Mouse (Mus musculus) liver, adult 2 months (tissue): ENCODE data around the gene Wt1. TPM values are rescaled to one million over a fixed set of nuclear protein-coding genes. Genes with fewer than 3 reads are reported as not detected.

ENCODE experiments used
- DNase-seq: peaks from one replicate; pipeline ENCODE4 v3.0.0-alpha.2; 2011; ENCODE audit warnings: low read depth, low spot score; ENCODE audit errors: extremely low read depth
- H3K27ac ChIP-seq: fragments of 200-500 bp; replicated peaks from 2 replicates; pipeline ENCODE4 v1.5.1; 2012; ENCODE audit warnings: low read depth, mild to moderate bottlenecking, control low read depth, inconsistent platforms, low read length; ENCODE audit not compliant: insufficient read depth
- H3K27me3 ChIP-seq: fragments of 200-500 bp; 2 replicates; pipeline ENCODE4 v1.6.1; 2012; ENCODE audit warnings: mild to moderate bottlenecking, moderate library complexity, low read length, inconsistent platforms; ENCODE audit not compliant: control insufficient read depth, insufficient read depth
- H3K36me3 ChIP-seq: fragments of 200-500 bp; 2 replicates; pipeline ENCODE4 v1.6.1; 2012; ENCODE audit warnings: low read length, inconsistent platforms; ENCODE audit not compliant: control insufficient read depth, insufficient read depth
- H3K4me1 ChIP-seq: fragments of 200-500 bp; 2 replicates; pipeline ENCODE4 v1.6.1; 2011; ENCODE audit warnings: low read length; ENCODE audit not compliant: control insufficient read depth, insufficient read depth
- H3K4me3 ChIP-seq: fragments of 200-500 bp; 2 replicates; pipeline ENCODE4 v1.5.1; 2011; ENCODE audit warnings: low read depth, mild to moderate bottlenecking, control low read depth, low read length, moderate library complexity; ENCODE audit not compliant: insufficient read depth
- H3K79me2 ChIP-seq: fragments of 200-500 bp; 2 replicates; pipeline ENCODE4 v1.6.1; 2012; ENCODE audit warnings: inconsistent platforms, mild to moderate bottlenecking, low read length, moderate library complexity; ENCODE audit not compliant: control insufficient read depth, insufficient read depth
- H3K9ac ChIP-seq: fragments of 200-500 bp; 2 replicates; pipeline ENCODE4 v1.6.1; 2012; ENCODE audit warnings: low read depth, mild to moderate bottlenecking, control low read depth, inconsistent platforms, low read length
- CTCF ChIP-seq: fragments of 200-500 bp; IDR thresholded peaks from 2 replicates; pipeline ENCODE4 v1.5.1; 2011; ENCODE audit warnings: low read depth, low read length, control low read depth
- POLR2A ChIP-seq: fragments of 200-500 bp; IDR thresholded peaks from 2 replicates; pipeline ENCODE4 v1.6.1; 2011; ENCODE audit warnings: low read length, control low read depth; ENCODE audit not compliant: insufficient read depth; ENCODE audit errors: extremely low read depth
- WGBS: fragments of 180-500 bp; shearing (Covaris S2); methylation state at CpG from one replicate; pipeline ENCODE4 v1.1.7; 2018; 5-methylcytosine and 5-hydroxymethylcytosine counted together
- polyA plus RNA-seq: library from polyadenylated mRNA; depleted of rRNA; stranded (reverse); fragments of >200 nt; gene quantifications from 2 replicates; pipeline ENCODE4 v1.2.3, GENCODE M21; 2012
- total RNA-seq: library from RNA; depleted of rRNA; stranded (reverse); fragments of >200 nt; gene quantifications from 2 replicates; pipeline ENCODE4 v1.2.3, GENCODE M21; 2014

Wt1 gene
- total and polyA plus RNA-seq, 2 experiments, result 0.27 to 0.55 TPM

- no peak overlapping the region for H3K27ac ChIP-seq
- 9% methylated on average over 8 of the region's 8 CpGs for WGBS
- H3K36me3 ChIP-seq, result no peaks in the 10 kb centered on the region
- no peaks in the 10 kb centered on the region for H3K4me1 ChIP-seq
- H3K79me2 ChIP-seq, result no peaks in the 10 kb centered on the region
- peaks cover 30% of the 10 kb centered on the region for H3K27me3 ChIP-seq
- no peak for DNase-seq
- no peak for TF ChIP-seq CTCF
- TF ChIP-seq POLR2A, result no peak
- no peak overlapping the region for H3K9ac ChIP-seq
- no peak overlapping the region for H3K4me3 ChIP-seq
These were observed 2.9 kb upstream of the Wt1 start for GRCm38 (mm10) chr2:105123431-105123830.

- no peak overlapping the region for H3K4me3 ChIP-seq
- H3K27ac ChIP-seq, result no peak overlapping the region
- no peak for TF ChIP-seq POLR2A
- TF ChIP-seq CTCF, result no peak
- H3K79me2 ChIP-seq, result no peaks in the 10 kb centered on the region
- DNase-seq, result no peak
- 9% methylated on average over 9 of the region's 9 CpGs for WGBS
- no peaks in the 10 kb centered on the region for H3K36me3 ChIP-seq
- H3K4me1 ChIP-seq, result no peaks in the 10 kb centered on the region
- no peak overlapping the region for H3K9ac ChIP-seq
- H3K27me3 ChIP-seq, result peaks cover 30% of the 10 kb centered on the region
These were observed 2.4 kb upstream of the Wt1 start for GRCm38 (mm10) chr2:105123881-105124280.

- Histone ChIP-seq H3K27me3 (peaks cover 30% of the 10 kb centered on the region), H3K79me2 (no peaks in the 10 kb centered on the region), H3K9ac (no peak overlapping the region), H3K4me1 (no peaks in the 10 kb centered on the region), H3K4me3 (no peak overlapping the region), H3K36me3 (no peaks in the 10 kb centered on the region), H3K27ac (no peak overlapping the region)
- TF ChIP-seq POLR2A, result no peak
- TF ChIP-seq CTCF, result no peak
- WGBS, result 13% methylated on average over 7 of the region's 7 CpGs
- no peak for DNase-seq
These were observed 1.9 kb upstream of the Wt1 start for GRCm38 (mm10) chr2:105124391-105124790.

GRCm38 (mm10) chr2:105125205-105125604 is 1.1 kb upstream of the Wt1 start:
- no peaks in the 10 kb centered on the region for H3K79me2 ChIP-seq
- no peak overlapping the region for H3K9ac ChIP-seq
- TF ChIP-seq POLR2A (no peak), CTCF (no peak)
- H3K4me3 ChIP-seq, result no peak overlapping the region
- 13% methylated on average over 8 of the region's 8 CpGs for WGBS
- H3K4me1 ChIP-seq, result no peaks in the 10 kb centered on the region
- no peak overlapping the region for H3K27ac ChIP-seq
- H3K36me3 ChIP-seq, result no peaks in the 10 kb centered on the region
- no peak for DNase-seq
- peaks cover 32% of the 10 kb centered on the region for H3K27me3 ChIP-seq

GRCm38 (mm10) chr2:105125641-105126040 is 688 bp upstream of the Wt1 start:
- Histone ChIP-seq H3K4me1 (no peaks in the 10 kb centered on the region), H3K27ac (no peak overlapping the region), H3K36me3 (no peaks in the 10 kb centered on the region), H3K9ac (no peak overlapping the region), H3K27me3 (peaks cover 32% of the 10 kb centered on the region), H3K4me3 (no peak overlapping the region), H3K79me2 (no peaks in the 10 kb centered on the region)
- no peak for TF ChIP-seq CTCF
- no peak for TF ChIP-seq POLR2A
- 11% methylated on average over 15 of the region's 15 CpGs for WGBS
- no peak for DNase-seq

GRCm38 (mm10) chr2:105126691-105127530 is 582 bp downstream of the Wt1 start:
- no peak overlapping the region for H3K27ac ChIP-seq
- 3% methylated on average over 88 of the region's 92 CpGs for WGBS
- no peak overlapping the region for H3K9ac ChIP-seq
- no peaks in the 10 kb centered on the region for H3K79me2 ChIP-seq
- no peaks in the 10 kb centered on the region for H3K36me3 ChIP-seq
- H3K4me1 ChIP-seq, result no peaks in the 10 kb centered on the region
- H3K4me3 ChIP-seq, result peak overlapping the region; percentile 16; the same call in 1 of the 2 replicates
- TF ChIP-seq POLR2A (no peak), CTCF (no peak)
- DNase-seq, result no peak
- peaks cover 36% of the 10 kb centered on the region for H3K27me3 ChIP-seq
